Mouse (Mus musculus) neural tube, embryonic 14.5 days (tissue): ENCODE data around the gene Fam131c. TPM values are rescaled to one million over a fixed set of nuclear protein-coding genes. Genes with fewer than 3 reads are reported as not detected.

Experiments used
- ATAC-seq: fragments of 200-750 bp; cut with Nextera tagmentation; 2 replicates; pipeline ENCODE4 v1.8.0; 2017; ENCODE audit warnings: low read depth, mild to moderate bottlenecking, moderate TSS enrichment, moderate library complexity
- H3K27ac ChIP-seq: fragments of 300-500 bp; sonication (generic); 2 replicates; pipeline ENCODE4 v1.5.1; 2014; ENCODE audit warnings: low read depth, mild to moderate bottlenecking, control low read depth, low read length, moderate library complexity, mixed read lengths
- H3K27me3 ChIP-seq: fragments of 300-500 bp; sonication (generic); 2 replicates; pipeline ENCODE4 v1.6.1; 2014; ENCODE audit warnings: low read length; ENCODE audit not compliant: control insufficient read depth, insufficient read depth
- H3K36me3 ChIP-seq: fragments of 300-500 bp; sonication (generic); 2 replicates; pipeline ENCODE4 v1.6.1; 2014; ENCODE audit warnings: low read length, mixed read lengths; ENCODE audit not compliant: control insufficient read depth, insufficient read depth
- H3K4me1 ChIP-seq: fragments of 300-500 bp; sonication (generic); 2 replicates; pipeline ENCODE4 v1.6.1; 2014; ENCODE audit warnings: low read length; ENCODE audit not compliant: control insufficient read depth, insufficient read depth
- H3K4me2 ChIP-seq: fragments of 300-500 bp; sonication (generic); 2 replicates; pipeline ENCODE4 v1.6.1; 2014; ENCODE audit warnings: mild to moderate bottlenecking, low read depth, low read length, control low read depth
- H3K4me3 ChIP-seq: fragments of 300-500 bp; sonication (generic); 2 replicates; pipeline ENCODE4 v1.5.1; 2014; ENCODE audit warnings: low read depth, low read length, control low read depth, mixed read lengths
- H3K9ac ChIP-seq: fragments of 300-500 bp; sonication (generic); replicated peaks from 2 replicates; pipeline ENCODE4 v1.6.1; 2014; ENCODE audit warnings: low read depth, mild to moderate bottlenecking, control low read depth, low read length, mixed read lengths
- H3K9me3 ChIP-seq: fragments of 300-500 bp; sonication (generic); 2 replicates; pipeline ENCODE4 v1.6.1; 2016; ENCODE audit warnings: low read length; ENCODE audit not compliant: control insufficient read depth
- WGBS: fragments of 180-500 bp; shearing (Covaris S2); extraction: QIAGEN DNeasy Blood & Tissue Kit; methylation state at CpG from one replicate; pipeline ENCODE4 v1.1.7; 2014; 5-methylcytosine and 5-hydroxymethylcytosine counted together
- polyA plus RNA-seq: library from polyadenylated mRNA; unstranded; fragments of >200 nt; fragmentation: Nextera tagmentation; extraction: Ambion mirVana; gene quantifications from 2 replicates; pipeline ENCODE4 v1.2.1, GENCODE M21; 2014

Gene Fam131c
- polyA plus RNA-seq, 1 experiment from 2014 or later: 47.7 TPM

DNA sequence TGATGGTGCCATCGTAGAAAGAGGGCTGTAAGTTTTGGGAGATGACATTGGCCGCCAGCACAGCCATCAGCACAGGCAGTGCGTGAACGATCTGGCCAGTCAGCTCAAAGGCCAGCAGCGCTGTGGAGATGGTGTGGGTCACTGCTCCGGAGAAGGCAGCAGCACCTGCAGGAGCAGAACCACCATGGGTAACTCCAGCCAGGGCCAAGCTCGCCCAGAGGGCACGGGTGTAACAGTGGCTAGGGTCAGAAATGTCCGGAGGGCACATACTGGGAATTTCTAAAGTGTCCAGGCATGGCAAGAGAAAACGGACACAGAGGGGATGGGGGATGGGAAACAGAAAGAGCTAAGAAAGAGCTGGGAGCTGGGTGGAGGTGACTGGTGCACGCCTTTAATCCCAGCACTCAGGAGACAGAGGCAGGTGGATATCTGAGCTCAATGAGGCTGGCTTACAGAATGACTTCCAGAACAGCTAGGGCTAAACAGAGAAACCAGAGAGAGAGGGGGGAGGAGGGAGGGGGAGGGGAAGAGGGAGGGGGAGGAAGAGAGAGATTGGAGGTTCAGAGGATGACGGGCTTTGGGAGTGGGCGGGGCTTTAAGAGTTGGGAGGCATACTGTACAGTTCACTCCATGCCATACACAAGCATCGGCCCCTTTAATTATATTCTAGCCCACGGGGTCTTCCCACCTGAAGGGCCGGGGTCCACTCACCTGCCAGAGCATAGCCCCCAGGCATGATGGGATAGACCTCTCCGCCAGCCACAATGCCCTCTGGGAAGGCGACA lies 21.5 kb downstream of the Fam131c start:
- no peak for ATAC-seq
- Histone ChIP-seq H3K4me2 (no peak overlapping the region), H3K36me3 (no peaks in the 10 kb centered on the region), H3K9ac (no peak overlapping the region), H3K4me1 (no peaks in the 10 kb centered on the region), H3K9me3 (no peaks in the 10 kb centered on the region), H3K4me3 (no peak overlapping the region), H3K27ac (no peak overlapping the region), H3K27me3 (no peaks in the 10 kb centered on the region)
- 76% methylated on average over 18 of the region's 18 CpGs for WGBS

DNA sequence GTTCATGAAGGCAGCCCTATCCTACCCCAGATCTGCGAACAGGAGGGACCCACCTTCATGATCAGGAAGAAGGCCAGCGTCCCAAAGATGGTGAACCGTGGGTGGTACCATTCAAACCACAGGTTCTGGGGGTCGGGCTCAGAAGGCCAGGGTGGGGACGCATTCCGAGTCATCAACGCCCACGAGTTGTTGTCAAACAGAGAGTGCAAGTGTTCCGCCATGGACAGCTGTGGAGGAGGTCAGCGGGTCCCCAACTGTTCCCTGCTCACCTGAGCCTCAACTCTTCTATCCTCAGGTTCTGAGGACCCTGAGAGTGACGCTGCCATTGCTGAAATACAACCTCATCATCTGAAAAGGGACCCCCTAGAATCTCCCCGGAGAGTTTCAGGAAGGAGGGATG lies 23.3 kb downstream of the Fam131c start:
- no peaks in the 10 kb centered on the region for H3K36me3 ChIP-seq
- no peak overlapping the region for H3K9ac ChIP-seq
- no peaks in the 10 kb centered on the region for H3K27me3 ChIP-seq
- ATAC-seq: no peak
- H3K4me1 ChIP-seq: no peaks in the 10 kb centered on the region
- H3K27ac ChIP-seq: no peak overlapping the region
- H3K4me2 ChIP-seq: no peak overlapping the region
- no peak overlapping the region for H3K4me3 ChIP-seq
- no peaks in the 10 kb centered on the region for H3K9me3 ChIP-seq
- 84% methylated on average over 12 of the region's 12 CpGs for WGBS

DNA sequence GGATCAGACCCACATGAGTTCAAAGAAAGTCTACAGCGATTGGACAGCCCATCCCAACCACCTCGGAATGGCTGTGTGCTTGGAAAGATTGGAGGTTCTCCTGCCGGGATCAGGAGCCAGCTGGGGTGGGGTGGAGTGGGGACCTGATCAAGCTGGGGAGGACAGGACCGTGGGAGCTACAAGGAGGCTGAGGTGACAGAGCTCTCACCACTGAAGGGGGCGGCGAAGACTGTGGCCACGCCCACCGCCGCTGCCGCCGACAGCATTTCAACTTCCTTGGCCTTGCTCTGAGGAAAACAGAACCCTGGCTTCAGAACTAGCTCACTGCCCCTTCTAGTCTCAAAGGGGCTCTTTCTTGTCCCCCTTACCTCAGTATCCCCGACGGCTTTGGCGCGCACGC lies 26.7 kb downstream of the Fam131c start:
- no peak overlapping the region for H3K4me3 ChIP-seq
- no peaks in the 10 kb centered on the region for H3K36me3 ChIP-seq
- no peaks in the 10 kb centered on the region for H3K4me1 ChIP-seq
- no peak overlapping the region; the same call in 1 of the 2 replicates for H3K4me2 ChIP-seq
- ATAC-seq: no peak
- H3K9ac ChIP-seq: no peak overlapping the region
- no peaks in the 10 kb centered on the region for H3K9me3 ChIP-seq
- no peak overlapping the region for H3K27ac ChIP-seq
- 16% methylated on average over 16 of the region's 16 CpGs for WGBS
- no peaks in the 10 kb centered on the region for H3K27me3 ChIP-seq

DNA sequence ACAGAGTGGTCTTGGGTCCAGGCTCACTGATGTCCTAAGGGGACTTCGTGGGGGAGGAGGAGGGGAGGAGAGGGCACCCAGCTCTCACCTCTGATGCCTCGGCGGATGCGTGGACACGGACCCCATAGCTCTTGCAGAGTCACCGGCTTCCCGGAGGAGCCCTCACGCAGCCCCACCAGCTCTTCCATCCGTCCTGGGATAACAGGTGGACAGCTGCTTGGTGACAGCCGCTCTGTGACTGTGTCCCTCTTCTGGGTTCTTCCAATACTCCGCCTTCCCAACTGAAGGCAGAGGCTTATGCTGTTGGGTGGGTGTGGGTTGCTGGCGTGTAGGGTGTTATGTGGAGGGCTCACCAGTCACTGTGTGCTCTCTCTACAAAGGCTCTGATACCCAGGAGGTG lies 29.8 kb downstream of the Fam131c start:
- H3K9ac ChIP-seq: no peak overlapping the region
- no peak overlapping the region for H3K4me3 ChIP-seq
- no peak for ATAC-seq
- H3K4me1 ChIP-seq: no peaks in the 10 kb centered on the region
- 75% methylated on average over 12 of the region's 12 CpGs for WGBS
- H3K27me3 ChIP-seq: no peaks in the 10 kb centered on the region
- no peaks in the 10 kb centered on the region for H3K9me3 ChIP-seq
- no peak overlapping the region for H3K27ac ChIP-seq
- H3K4me2 ChIP-seq: no peak overlapping the region
- H3K36me3 ChIP-seq: no peaks in the 10 kb centered on the region

DNA sequence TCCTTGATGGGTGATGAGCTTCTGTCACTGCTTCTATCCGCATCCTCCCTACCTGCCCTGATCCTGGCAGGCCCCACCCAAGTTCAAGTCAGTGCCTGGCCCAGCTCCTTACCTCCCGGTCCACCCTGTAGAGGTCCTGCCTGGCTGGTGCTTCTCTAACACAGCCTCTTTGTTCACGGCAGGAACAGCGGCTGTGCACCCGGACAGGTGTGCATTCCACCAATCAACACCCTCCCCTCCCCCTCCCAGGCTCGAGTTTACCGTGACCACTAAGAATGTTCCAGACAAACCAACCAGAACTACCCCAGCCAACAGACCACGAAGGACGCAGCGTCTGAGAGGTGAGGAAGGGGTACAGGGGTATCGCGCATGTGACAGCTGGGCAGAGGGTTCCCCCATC lies 30.5 kb downstream of the Fam131c start, which contains the start of gene Clcnka:
Clcnka (minus strand) TSS at position 180 of the 400 bp plus-strand sequence.
- H3K36me3 ChIP-seq: no peaks in the 10 kb centered on the region
- no peak within 1 kb of the TSS for H3K9ac ChIP-seq
- H3K27me3 ChIP-seq: no peaks in the 10 kb centered on the region
- ATAC-seq: no peak
- no peak within 1 kb of the TSS for H3K4me3 ChIP-seq
- H3K4me2 ChIP-seq: no peak within 1 kb of the TSS
- H3K9me3 ChIP-seq: no peaks in the 10 kb centered on the region
- 68% methylated on average over 12 of the region's 12 CpGs for WGBS
- no peaks in the 10 kb centered on the region for H3K4me1 ChIP-seq
- H3K27ac ChIP-seq: no peak within 1 kb of the TSS

DNA sequence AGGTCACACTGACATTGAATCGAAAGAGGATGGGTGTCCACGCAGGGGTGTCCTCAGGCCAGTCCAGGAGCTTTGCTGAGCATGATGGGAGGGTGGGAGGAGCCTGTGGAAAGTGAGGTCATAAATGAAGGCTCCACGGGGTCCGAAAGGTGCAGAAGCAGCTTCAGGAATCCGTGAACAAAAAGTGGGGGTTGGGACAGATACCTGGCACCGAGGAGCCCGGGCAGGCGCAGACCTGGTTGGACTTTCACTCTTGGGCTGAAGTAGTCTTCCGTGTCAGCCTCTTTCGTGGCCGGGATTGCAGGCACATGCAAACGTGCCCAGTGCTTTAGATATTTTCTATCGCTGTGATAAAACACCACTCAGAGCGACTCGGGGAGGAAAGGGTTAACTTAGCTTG lies 32.2 kb downstream of the Fam131c start:
- 86% methylated on average over 15 of the region's 15 CpGs for WGBS
- Histone ChIP-seq H3K4me1 (no peaks in the 10 kb centered on the region), H3K27me3 (no peaks in the 10 kb centered on the region), H3K36me3 (no peaks in the 10 kb centered on the region), H3K9ac (no peak overlapping the region), H3K9me3 (no peaks in the 10 kb centered on the region), H3K4me3 (no peak overlapping the region), H3K27ac (no peak overlapping the region), H3K4me2 (no peak overlapping the region)
- no peak for ATAC-seq

DNA sequence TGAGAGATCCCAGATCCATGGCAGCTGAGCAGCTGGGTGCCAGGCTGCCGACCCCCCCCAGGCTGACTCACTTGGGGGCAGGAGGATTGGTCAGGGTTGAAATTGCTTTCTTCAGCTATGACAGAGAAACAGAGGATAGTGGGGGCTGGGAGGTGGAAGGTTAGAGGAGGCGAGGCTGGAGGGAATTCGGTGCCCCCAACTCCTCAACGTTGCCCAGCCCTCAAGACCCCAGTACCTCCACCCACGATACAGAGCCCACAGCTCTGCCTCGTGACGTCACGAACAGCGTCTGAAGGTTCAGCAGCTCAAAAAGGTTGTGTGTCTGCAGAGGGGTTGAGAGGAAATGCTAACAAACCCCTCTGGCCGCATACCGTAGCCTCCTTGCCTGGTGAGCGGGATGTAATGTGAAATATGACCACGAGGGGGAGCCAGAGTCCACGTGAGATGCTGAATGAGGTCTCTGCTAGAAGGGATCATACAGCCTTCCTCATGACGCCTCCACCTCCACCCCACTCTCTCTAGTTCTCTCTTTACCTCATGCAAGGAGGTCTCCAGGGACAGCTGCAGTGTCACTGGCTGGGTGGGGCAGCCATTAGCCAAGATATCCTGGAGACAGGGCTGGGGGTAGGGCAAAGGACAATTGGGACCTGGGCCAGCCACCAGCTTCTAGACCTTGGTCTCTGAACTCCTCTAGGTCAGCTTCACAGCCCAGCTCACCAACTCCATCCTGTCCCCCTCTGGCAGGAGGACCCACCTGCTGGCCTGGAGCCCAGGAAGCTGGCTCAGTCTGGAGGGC lies 36.7 kb downstream of the Fam131c start:
- 18% methylated on average over 15 of the region's 15 CpGs for WGBS
- H3K4me3 ChIP-seq: no peak overlapping the region

DNA sequence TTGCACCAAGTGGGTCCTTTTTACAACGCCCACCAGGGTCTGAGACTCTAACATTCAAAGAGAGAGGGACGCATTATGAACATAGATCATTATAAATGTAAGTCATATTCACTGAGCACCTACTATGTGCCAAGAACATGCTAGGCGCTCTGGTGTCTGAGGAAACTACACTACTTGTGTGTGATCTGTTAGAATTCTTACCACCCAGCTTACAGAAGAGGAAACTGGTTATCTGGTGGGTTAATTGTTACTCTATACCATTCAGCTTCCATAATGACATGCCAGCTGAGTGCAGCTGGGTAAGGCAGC lies 37.2 kb downstream of the Fam131c start:
- Histone ChIP-seq H3K4me2 (no peak overlapping the region), H3K9me3 (no peaks in the 10 kb centered on the region), H3K36me3 (no peaks in the 10 kb centered on the region), H3K4me3 (no peak overlapping the region), H3K27me3 (no peaks in the 10 kb centered on the region), H3K9ac (no peak overlapping the region), H3K4me1 (no peaks in the 10 kb centered on the region), H3K27ac (no peak overlapping the region)
- peak; percentile 5; the same call in 1 of the 2 replicates for ATAC-seq
- 87% methylated on average over 3 of the region's 3 CpGs for WGBS

More for the DNA sequence above, 36.7 kb downstream of the Fam131c start:
- Histone ChIP-seq H3K36me3 (no peaks in the 10 kb centered on the region), H3K27me3 (no peaks in the 10 kb centered on the region), H3K9ac (peak overlapping the region; percentile 34; the same call in 1 of the 2 replicates), H3K9me3 (no peaks in the 10 kb centered on the region), H3K4me2 (peak overlapping the region; percentile 33), H3K27ac (no peak overlapping the region), H3K4me1 (no peaks in the 10 kb centered on the region)
- peak; percentile 86 for ATAC-seq
